Mouse (Mus musculus): ENCODE results near the gene Mars.

Gene Mars

GRCm38 (mm10) chr10:127311476-127312355 is at the start of gene Mars:
Gene Mars, minus strand, starts transcription at chr10:127311786.
- peak; percentile 94 for DNase-seq (ENCODE audit: low read depth)

GRCm38 (mm10) chr10:127360714-127361113 is 49.1 kb upstream of the Mars start:
- no peak for DNase-seq (ENCODE audit: low read depth)

GRCm38 (mm10) chr10:127355336-127355735 is 43.8 kb upstream of the Mars start:
- no peak for DNase-seq (ENCODE audit: low read depth)

- DNase-seq (ENCODE audit: low read depth), result no peak
These were observed 42.6 kb upstream of the Mars start, which contains the start of gene Inhbe for GRCm38 (mm10) chr10:127353909-127354895. Gene Inhbe, minus strand, starts transcription at chr10:127354411.

- no peak for DNase-seq (ENCODE audit: low read depth)
These were observed 41.2 kb upstream of the Mars start for GRCm38 (mm10) chr10:127352766-127353165.

GRCm38 (mm10) chr10:127352187-127352586 is 40.6 kb upstream of the Mars start:
- no peak for DNase-seq (ENCODE audit: low read depth)

GRCm38 (mm10) chr10:127351719-127352118 is 40.1 kb upstream of the Mars start:
- no peak for DNase-seq (ENCODE audit: low read depth)

GRCm38 (mm10) chr10:127351285-127351595 is 39.7 kb upstream of the Mars start:
- DNase-seq (ENCODE audit: low read depth), result no peak

GRCm38 (mm10) chr10:127350594-127351284 is 39.2 kb upstream of the Mars start:
- DNase-seq (ENCODE audit: low read depth), result peak; percentile 84

GRCm38 (mm10) chr10:127349810-127350209 is 38.2 kb upstream of the Mars start:
- DNase-seq (ENCODE audit: low read depth), result no peak

- DNase-seq (ENCODE audit: low read depth), result peak; percentile 57
These were observed 37.4 kb upstream of the Mars start for GRCm38 (mm10) chr10:127348957-127349356.

- DNase-seq (ENCODE audit: low read depth), result no peak
These were observed 34.6 kb upstream of the Mars start for GRCm38 (mm10) chr10:127346173-127346572.

GRCm38 (mm10) chr10:127343029-127343428 is 31.4 kb upstream of the Mars start:
- peak; percentile 57 for DNase-seq (ENCODE audit: low read depth)

- peak; percentile 91 for DNase-seq (ENCODE audit: low read depth)
These were observed 30.5 kb upstream of the Mars start, which contains the start of gene Gli1 for GRCm38 (mm10) chr10:127341891-127342639. Gene Gli1, minus strand, starts transcription at chr10:127341974.

GRCm38 (mm10) chr10:127341360-127341690 is 29.7 kb upstream of the Mars start:
- DNase-seq (ENCODE audit: low read depth), result no peak

GRCm38 (mm10) chr10:127340577-127341359 is 29.2 kb upstream of the Mars start:
- no peak for DNase-seq (ENCODE audit: low read depth)

- DNase-seq (ENCODE audit: low read depth), result no peak
These were observed 28.3 kb upstream of the Mars start for GRCm38 (mm10) chr10:127339683-127340576.

- peak; percentile 94 for DNase-seq (ENCODE audit: low read depth)
These were observed 27.5 kb upstream of the Mars start for GRCm38 (mm10) chr10:127338930-127339682.

All from naive thymus-derived CD4-positive, alpha-beta T cell, adult 2 months (primary cell).